Mouse (Mus musculus) forebrain, embryonic 16.5 days (tissue): ENCODE data around the gene Mb. TPM values are rescaled to one million over a fixed set of nuclear protein-coding genes. Genes with fewer than 3 reads are reported as not detected.

ENCODE experiments used
- ATAC-seq: fragments of 200-750 bp; cut with Nextera tagmentation; 2 replicates; pipeline ENCODE4 v1.8.0; 2017; ENCODE audit warnings: mild to moderate bottlenecking, moderate library complexity
- H3K27ac ChIP-seq: fragments of 300-500 bp; sonication (generic); 2 replicates; pipeline ENCODE4 v1.5.1; 2014; ENCODE audit warnings: low read length, control low read depth
- H3K27me3 ChIP-seq: fragments of 300-500 bp; sonication (generic); replicated peaks from 2 replicates; pipeline ENCODE4 v1.6.1; 2014; ENCODE audit warnings: low read length; ENCODE audit not compliant: control insufficient read depth, insufficient read depth
- H3K36me3 ChIP-seq: fragments of 300-500 bp; sonication (generic); 2 replicates; pipeline ENCODE4 v1.6.1; 2014; ENCODE audit not compliant: control insufficient read depth, insufficient read depth
- H3K4me1 ChIP-seq: fragments of 300-500 bp; sonication (generic); replicated peaks from 2 replicates; pipeline ENCODE4 v1.6.1; 2014; ENCODE audit warnings: low read length; ENCODE audit not compliant: control insufficient read depth, insufficient read depth
- H3K4me2 ChIP-seq: fragments of 300-500 bp; sonication (generic); 2 replicates; pipeline ENCODE4 v1.6.1; 2014; ENCODE audit warnings: mild to moderate bottlenecking, low read length, control low read depth
- H3K4me3 ChIP-seq: fragments of 300-500 bp; sonication (generic); replicated peaks from 2 replicates; pipeline ENCODE4 v1.5.1; 2014; ENCODE audit warnings: mild to moderate bottlenecking, low read length, control low read depth
- H3K9ac ChIP-seq: fragments of 300-500 bp; sonication (generic); replicated peaks from 2 replicates; pipeline ENCODE4 v1.6.1; 2014; ENCODE audit warnings: low read depth, low read length, control low read depth
- H3K9me3 ChIP-seq: fragments of 300-500 bp; sonication (generic); 2 replicates; pipeline ENCODE4 v1.6.1; 2016; ENCODE audit warnings: low read length; ENCODE audit not compliant: control insufficient read depth
- WGBS: fragments of 180-500 bp; shearing (Covaris S2); extraction: QIAGEN DNeasy Blood & Tissue Kit; methylation state at CpG from one replicate; pipeline ENCODE4 v1.1.7; 2014; 5-methylcytosine and 5-hydroxymethylcytosine counted together
- polyA plus RNA-seq: library from polyadenylated mRNA; unstranded; fragments of >200 nt; fragmentation: Nextera tagmentation; extraction: Ambion mirVana; gene quantifications from 2 replicates; pipeline ENCODE4 v1.2.1, GENCODE M21; 2015

Mb gene
- polyA plus RNA-seq, 1 experiment from 2014 or later: not detected

DNA sequence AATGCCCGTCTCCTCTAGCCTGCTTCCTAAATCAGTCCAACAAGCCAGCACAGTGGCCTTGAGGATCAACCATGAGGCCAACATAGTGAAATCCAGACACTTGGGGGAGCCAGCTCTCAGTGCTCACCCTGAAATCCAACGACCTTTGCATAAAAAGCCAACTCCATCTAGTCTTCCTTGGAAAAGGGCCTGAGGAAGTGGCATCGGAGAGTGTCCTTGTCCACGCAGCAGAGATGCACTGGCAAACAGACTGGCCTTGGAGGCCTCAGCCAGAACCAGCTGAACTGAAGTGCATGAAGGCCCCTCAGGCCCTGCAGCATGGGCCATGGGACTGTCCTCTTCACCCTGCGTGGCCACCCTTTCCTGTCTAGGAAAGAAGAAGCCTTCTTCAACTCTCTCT lies 31.0 kb upstream of the Mb start:
- H3K4me3 ChIP-seq: no peak overlapping the region
- H3K27me3 ChIP-seq: no peaks in the 10 kb centered on the region
- 92% methylated on average over 5 of the region's 5 CpGs for WGBS
- peaks cover 35% of the 10 kb centered on the region for H3K36me3 ChIP-seq
- H3K4me2 ChIP-seq: no peak overlapping the region
- peaks cover 9% of the 10 kb centered on the region; the same call in 1 of the 2 replicates for H3K4me1 ChIP-seq
- H3K9me3 ChIP-seq: no peaks in the 10 kb centered on the region
- H3K27ac ChIP-seq: no peak overlapping the region
- no peak overlapping the region for H3K9ac ChIP-seq
- ATAC-seq: no peak

DNA sequence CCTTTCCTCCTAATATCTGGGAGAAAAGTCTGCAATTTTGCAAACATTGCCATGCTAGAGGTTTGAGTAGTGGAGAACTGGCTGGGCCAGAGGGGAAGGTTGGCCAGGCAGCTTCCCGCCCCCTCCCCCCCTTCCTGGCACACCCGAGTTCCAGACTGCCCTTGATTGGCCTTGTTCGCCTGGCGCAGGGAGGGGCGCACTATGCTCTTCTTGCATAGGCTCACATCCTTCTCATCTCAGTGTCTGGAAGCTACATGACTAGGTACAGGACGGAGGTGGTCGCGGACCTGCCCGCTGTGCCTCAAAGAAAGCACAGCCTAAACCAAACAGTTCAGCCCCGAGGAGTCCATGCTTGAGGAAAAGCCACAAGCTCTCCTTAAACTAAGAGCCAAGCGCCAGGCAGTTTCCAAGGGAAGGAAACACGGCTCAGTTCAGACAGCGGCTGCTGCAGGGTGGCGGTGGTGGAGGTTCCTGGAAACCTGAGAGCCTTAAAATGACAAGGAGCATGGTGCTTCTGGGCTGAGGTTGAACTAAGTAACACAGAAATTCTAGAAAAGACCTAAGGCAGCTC lies 30.3 kb upstream of the Mb start:
- Histone ChIP-seq H3K4me3 (no peak overlapping the region), H3K36me3 (peaks cover 34% of the 10 kb centered on the region), H3K9me3 (no peaks in the 10 kb centered on the region), H3K4me2 (no peak overlapping the region), H3K9ac (no peak overlapping the region), H3K27me3 (no peaks in the 10 kb centered on the region), H3K4me1 (peaks cover 9% of the 10 kb centered on the region; the same call in 1 of the 2 replicates), H3K27ac (no peak overlapping the region)
- ATAC-seq: no peak
- WGBS: 79% methylated on average over 14 of the region's 14 CpGs

DNA sequence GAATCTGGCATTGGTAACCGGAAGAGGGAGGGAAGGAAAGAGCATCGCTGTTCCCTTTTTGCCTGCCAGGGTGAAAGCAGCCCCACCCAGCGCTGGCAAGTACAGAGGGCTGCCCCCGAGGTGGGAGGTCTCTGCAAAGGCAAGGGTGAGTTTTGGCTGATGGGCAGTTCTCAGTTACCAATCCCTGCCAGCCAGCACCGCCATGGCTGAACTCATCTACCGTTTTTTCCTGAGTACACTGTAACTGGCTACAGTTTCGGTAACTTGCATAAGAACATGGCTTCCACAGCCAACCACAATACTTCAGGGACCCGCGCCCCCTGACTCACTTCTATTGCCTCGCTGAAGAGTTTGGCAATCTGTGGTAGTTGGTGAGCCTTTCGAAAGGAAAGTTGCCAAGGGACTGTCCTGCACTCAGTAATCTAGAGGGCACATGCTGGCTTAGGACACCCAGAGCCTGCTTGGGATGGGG lies 29.5 kb upstream of the Mb start:
- H3K9ac ChIP-seq: no peak overlapping the region
- ATAC-seq: no peak
- H3K27me3 ChIP-seq: no peaks in the 10 kb centered on the region
- H3K36me3 ChIP-seq: peaks cover 26% of the 10 kb centered on the region
- H3K4me3 ChIP-seq: no peak overlapping the region
- peaks cover 9% of the 10 kb centered on the region; the same call in 1 of the 2 replicates for H3K4me1 ChIP-seq
- no peak overlapping the region for H3K4me2 ChIP-seq
- no peak overlapping the region for H3K27ac ChIP-seq
- no peaks in the 10 kb centered on the region for H3K9me3 ChIP-seq
- 64% methylated on average over 11 of the region's 11 CpGs for WGBS

DNA sequence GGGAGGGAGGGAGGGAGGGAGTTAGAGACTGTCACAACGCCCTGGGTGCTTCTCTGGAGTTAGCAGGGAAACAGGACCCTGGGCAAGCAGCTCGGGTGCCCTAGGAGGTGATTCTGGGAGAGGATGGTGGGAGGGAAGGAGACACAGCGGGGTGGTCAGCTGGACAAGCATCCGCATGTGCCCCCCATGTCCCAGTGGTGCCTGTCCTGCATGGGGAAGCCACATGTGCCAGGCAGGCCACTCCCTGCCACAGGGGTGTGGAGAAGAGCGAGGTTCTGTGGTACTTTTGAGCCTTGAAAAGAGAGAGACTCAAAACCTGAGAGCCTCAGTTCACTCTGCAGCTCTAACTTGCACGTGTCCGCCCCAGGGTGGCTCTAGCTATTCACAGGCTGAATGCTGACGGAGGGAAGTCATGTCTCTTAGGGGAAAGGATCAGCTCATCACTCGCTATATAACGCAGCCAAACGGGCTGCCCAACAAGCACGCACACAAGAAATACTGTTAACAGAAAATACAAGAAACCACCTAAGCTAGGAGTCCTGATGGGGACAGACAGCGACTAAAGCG lies 28.9 kb upstream of the Mb start:
- no peak for ATAC-seq
- Histone ChIP-seq H3K27me3 (no peaks in the 10 kb centered on the region), H3K4me2 (no peak overlapping the region), H3K9ac (no peak overlapping the region), H3K4me3 (no peak overlapping the region), H3K36me3 (peaks cover 24% of the 10 kb centered on the region), H3K4me1 (peaks cover 9% of the 10 kb centered on the region; the same call in 1 of the 2 replicates), H3K27ac (no peak overlapping the region), H3K9me3 (no peaks in the 10 kb centered on the region)
- 54% methylated on average over 14 of the region's 14 CpGs for WGBS

DNA sequence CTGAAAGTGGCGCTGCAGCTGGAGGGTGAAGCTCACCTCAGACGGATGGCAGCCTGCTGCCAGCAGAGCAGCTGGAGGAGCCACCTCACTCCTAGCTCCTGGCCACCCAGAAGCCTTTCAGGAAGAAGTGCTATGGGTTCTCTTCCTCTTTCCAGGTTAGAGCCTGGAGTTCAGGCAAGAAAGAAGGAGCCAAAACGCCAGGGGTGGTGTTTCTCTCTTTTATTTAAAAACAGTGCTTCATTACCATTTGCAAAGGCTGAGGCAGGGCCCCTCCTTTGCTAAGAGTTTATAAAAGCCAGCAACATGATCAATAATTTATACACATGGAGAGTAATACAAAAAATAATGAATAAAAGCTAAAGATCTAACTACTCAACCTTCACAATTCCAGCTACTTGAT lies 28.3 kb upstream of the Mb start:
- no peaks in the 10 kb centered on the region for H3K27me3 ChIP-seq
- no peak overlapping the region; the same call in 1 of the 2 replicates for H3K27ac ChIP-seq
- no peak overlapping the region for H3K4me3 ChIP-seq
- no peak overlapping the region for H3K4me2 ChIP-seq
- no peaks in the 10 kb centered on the region for H3K9me3 ChIP-seq
- WGBS: 33% methylated on average over 3 of the region's 3 CpGs
- peaks cover 9% of the 10 kb centered on the region; the same call in 1 of the 2 replicates for H3K4me1 ChIP-seq
- H3K36me3 ChIP-seq: peaks cover 21% of the 10 kb centered on the region
- ATAC-seq: no peak
- H3K9ac ChIP-seq: no peak overlapping the region

DNA sequence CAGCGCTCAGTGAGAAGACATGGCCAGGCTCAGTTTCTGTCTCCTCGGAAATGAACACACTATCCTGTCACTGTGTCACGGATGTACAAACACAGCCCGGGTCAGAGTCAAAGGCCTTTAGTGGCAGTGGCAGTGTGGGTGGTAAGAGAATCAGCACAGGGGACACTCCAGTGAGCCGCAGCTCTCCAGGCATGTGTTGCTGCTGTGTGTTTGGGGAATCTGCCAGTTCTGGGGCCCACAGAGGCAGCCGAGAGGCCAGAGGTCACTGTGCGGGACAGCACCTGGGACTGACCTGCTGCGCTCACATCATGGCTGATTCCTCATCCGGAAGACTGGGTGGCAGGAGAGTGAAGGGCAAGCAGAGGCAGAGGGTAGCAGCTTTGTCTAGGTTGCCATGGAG lies 27.4 kb upstream of the Mb start:
- Histone ChIP-seq H3K9ac (no peak overlapping the region), H3K4me2 (no peak overlapping the region), H3K4me1 (peaks cover 10% of the 10 kb centered on the region), H3K27ac (no peak overlapping the region), H3K27me3 (no peaks in the 10 kb centered on the region), H3K36me3 (peaks cover 18% of the 10 kb centered on the region), H3K4me3 (no peak overlapping the region), H3K9me3 (no peaks in the 10 kb centered on the region)
- no peak for ATAC-seq
- 89% methylated on average over 9 of the region's 9 CpGs for WGBS

DNA sequence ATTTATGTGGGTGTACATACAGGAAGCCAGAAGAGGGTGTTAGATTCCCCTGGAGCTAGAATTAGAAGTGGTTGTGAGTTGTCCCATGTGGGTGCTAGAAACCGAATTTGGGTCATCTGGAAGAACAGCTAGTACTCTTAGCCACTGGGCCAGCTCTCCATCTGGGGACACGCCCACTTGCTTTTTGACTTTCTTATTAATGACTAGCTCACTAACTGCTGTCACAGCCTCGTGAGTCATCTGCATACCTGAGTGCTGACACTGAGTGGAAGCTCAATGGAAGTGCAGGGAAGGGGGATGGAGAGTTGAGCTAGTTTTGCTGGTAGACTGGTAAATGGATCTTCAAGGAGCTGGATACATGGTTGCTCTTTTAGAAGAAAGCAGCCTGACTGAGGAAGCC lies 26.1 kb upstream of the Mb start:
- WGBS: 84% methylated on average over 3 of the region's 3 CpGs
- Histone ChIP-seq H3K4me1 (peaks cover 16% of the 10 kb centered on the region), H3K4me2 (no peak overlapping the region), H3K36me3 (peaks cover 15% of the 10 kb centered on the region), H3K9ac (no peak overlapping the region), H3K9me3 (no peaks in the 10 kb centered on the region), H3K27ac (no peak overlapping the region), H3K27me3 (no peaks in the 10 kb centered on the region), H3K4me3 (no peak overlapping the region)
- no peak for ATAC-seq

DNA sequence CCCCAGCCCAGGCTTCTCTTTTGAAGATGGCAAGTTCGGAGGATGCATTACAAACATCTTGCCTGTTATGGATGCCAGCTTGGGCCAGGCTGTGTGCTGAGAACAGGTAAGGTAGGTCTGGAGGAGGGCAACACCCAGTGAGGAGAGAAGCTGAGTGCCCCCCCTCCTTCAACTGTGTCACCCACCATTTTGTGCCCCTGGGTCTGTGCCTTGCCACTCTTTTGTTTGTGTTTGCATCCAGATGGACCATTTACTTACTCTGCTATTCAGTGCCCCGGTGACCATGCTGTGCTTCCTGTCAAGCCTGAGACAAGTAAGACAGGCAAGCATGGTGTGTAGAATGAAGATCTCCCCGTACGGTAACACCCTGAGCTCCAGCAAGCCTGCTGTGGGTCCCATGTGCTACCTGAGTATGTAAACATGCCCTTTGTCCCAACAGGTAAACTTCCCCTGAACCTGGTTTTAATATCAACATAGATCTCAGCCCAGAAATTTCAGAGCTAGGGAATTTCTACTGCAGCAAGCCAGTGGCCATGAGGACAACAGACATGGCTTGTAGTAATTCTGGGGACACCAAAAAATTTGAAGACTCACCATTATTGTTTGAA lies 22.2 kb upstream of the Mb start:
- no peak overlapping the region for H3K27ac ChIP-seq
- H3K36me3 ChIP-seq: peaks cover 7% of the 10 kb centered on the region
- 54% methylated on average over 4 of the region's 4 CpGs for WGBS
- no peaks in the 10 kb centered on the region for H3K27me3 ChIP-seq
- no peaks in the 10 kb centered on the region for H3K9me3 ChIP-seq
- peaks cover 10% of the 10 kb centered on the region for H3K4me1 ChIP-seq
- no peak for ATAC-seq
- no peak overlapping the region for H3K4me2 ChIP-seq
- no peak overlapping the region for H3K9ac ChIP-seq
- H3K4me3 ChIP-seq: no peak overlapping the region

DNA sequence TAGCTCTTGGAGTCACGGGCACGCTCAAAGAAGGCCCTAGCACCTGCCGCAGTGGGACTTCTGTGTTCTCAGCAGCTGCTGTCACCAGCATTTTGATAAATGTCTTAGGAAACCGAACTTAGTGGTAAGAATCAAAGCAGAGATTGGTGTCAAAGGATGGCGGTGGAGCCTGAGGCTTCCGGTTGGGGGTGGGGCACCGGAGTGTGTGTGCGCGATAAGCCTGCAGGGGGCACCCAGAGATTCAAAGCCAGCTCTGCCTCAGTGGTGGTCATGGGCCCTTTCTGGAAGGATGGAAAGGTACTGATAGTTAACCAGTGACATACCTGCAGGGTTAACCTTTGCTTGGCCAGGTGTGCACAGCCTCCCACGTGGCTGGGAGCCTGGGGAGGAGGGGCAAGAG lies 21.0 kb upstream of the Mb start:
- Histone ChIP-seq H3K4me1 (peaks cover 10% of the 10 kb centered on the region), H3K27ac (no peak overlapping the region), H3K9ac (no peak overlapping the region), H3K4me3 (no peak overlapping the region), H3K27me3 (no peaks in the 10 kb centered on the region), H3K4me2 (no peak overlapping the region), H3K36me3 (no peaks in the 10 kb centered on the region), H3K9me3 (no peaks in the 10 kb centered on the region)
- 21% methylated on average over 10 of the region's 10 CpGs for WGBS
- peak; percentile 50 for ATAC-seq
